Mouse (Mus musculus): ENCODE measurements at regions not wholly inside any gene's neighbourhood (a gene's known extent, or its start where the extent isn't known, plus 50 kb on each side); places are given as distances from the start of the nearest gene placed in this dataset.

GRCm38 (mm10) chr9:30633741-30634470 lies 207.0 kb downstream of the Snx19 start:
- 43% methylated on average over 10 of the region's 10 CpGs for WGBS
- H3K4me3 ChIP-seq (replicated peaks): no peak overlapping the region
- H3K27ac ChIP-seq: 0 out of 2 replicates have a peak overlapping the region, but pooled peaks have one; percentile 19
- H3K4me1 ChIP-seq (replicated peaks): peaks cover 22% of the 10 kb centered on the region
- no peak overlapping the region for H3K9ac ChIP-seq (replicated peaks)
- H3K4me2 ChIP-seq (replicated peaks): no peak overlapping the region
- ATAC-seq: no peak
- H3K9me3 ChIP-seq: no peaks in the 10 kb centered on the region
- no peaks in the 10 kb centered on the region for H3K27me3 ChIP-seq
- H3K36me3 ChIP-seq: no peaks in the 10 kb centered on the region

GRCm38 (mm10) chr9:30632164-30633146 lies 205.5 kb downstream of the Snx19 start:
- peak; percentile 75 for ATAC-seq

GRCm38 (mm10) chr9:30625635-30626034 lies 198.7 kb downstream of the Snx19 start:
- H3K4me1 ChIP-seq (replicated peaks): no peaks in the 10 kb centered on the region
- no peaks in the 10 kb centered on the region for H3K27me3 ChIP-seq
- H3K4me3 ChIP-seq (replicated peaks): no peak overlapping the region
- WGBS: 96% methylated on average over 8 of the region's 8 CpGs
- H3K27ac ChIP-seq: no peak overlapping the region
- no peak overlapping the region for H3K4me2 ChIP-seq (replicated peaks)
- no peaks in the 10 kb centered on the region for H3K9me3 ChIP-seq
- no peak overlapping the region for H3K9ac ChIP-seq (replicated peaks)
- no peaks in the 10 kb centered on the region for H3K36me3 ChIP-seq
- no peak for ATAC-seq

More at GRCm38 (mm10) chr9:30632164-30633146, 205.5 kb downstream of the Snx19 start:
- Histone ChIP-seq H3K27ac (no peak overlapping the region), H3K9me3 (no peaks in the 10 kb centered on the region), H3K4me2 (replicated peaks) (no peak overlapping the region), H3K27me3 (no peaks in the 10 kb centered on the region), H3K4me1 (replicated peaks) (peaks cover 22% of the 10 kb centered on the region), H3K36me3 (no peaks in the 10 kb centered on the region), H3K9ac (replicated peaks) (no peak overlapping the region), H3K4me3 (replicated peaks) (no peak overlapping the region)
- 26% methylated on average over 6 of the region's 6 CpGs for WGBS

- H3K27ac ChIP-seq: no peak overlapping the region
- no peak overlapping the region for H3K4me3 ChIP-seq (replicated peaks)
- no peaks in the 10 kb centered on the region for H3K27me3 ChIP-seq
- no peaks in the 10 kb centered on the region for H3K4me1 ChIP-seq (replicated peaks)
- H3K9me3 ChIP-seq: no peaks in the 10 kb centered on the region
- no peak for ATAC-seq
- WGBS: 88% methylated on average over 3 of the region's 3 CpGs
- H3K36me3 ChIP-seq: no peaks in the 10 kb centered on the region
- no peak overlapping the region for H3K4me2 ChIP-seq (replicated peaks)
- H3K9ac ChIP-seq (replicated peaks): no peak overlapping the region
These were observed 198.2 kb downstream of the Snx19 start for GRCm38 (mm10) chr9:30625090-30625489.

DNA sequence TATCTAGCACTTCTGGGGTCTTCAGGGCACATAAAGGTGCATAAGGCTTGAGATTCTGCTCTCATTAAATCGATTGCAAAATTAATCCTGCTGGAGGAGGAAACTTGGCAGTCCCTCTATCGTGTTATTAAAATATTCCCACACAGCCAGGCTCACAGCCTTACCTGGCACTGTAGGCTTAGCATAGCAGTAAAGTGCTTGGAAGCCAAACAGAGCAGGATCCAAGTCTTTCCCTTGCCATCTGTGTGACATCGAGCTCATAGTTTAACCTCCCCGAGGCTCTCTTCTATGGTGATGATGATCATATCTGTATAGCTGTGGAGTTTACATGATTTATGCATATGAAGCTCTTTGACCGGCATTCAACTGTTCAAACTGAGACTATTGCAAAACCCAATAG lies 197.6 kb downstream of the Snx19 start:
- Histone ChIP-seq H3K27me3 (no peaks in the 10 kb centered on the region), H3K36me3 (no peaks in the 10 kb centered on the region), H3K4me3 (replicated peaks) (no peak overlapping the region), H3K4me2 (replicated peaks) (no peak overlapping the region), H3K4me1 (replicated peaks) (no peaks in the 10 kb centered on the region), H3K9ac (replicated peaks) (no peak overlapping the region), H3K9me3 (no peaks in the 10 kb centered on the region), H3K27ac (no peak overlapping the region)
- 90% methylated on average over 5 of the region's 5 CpGs for WGBS
- no peak for ATAC-seq

- no peak overlapping the region for H3K27ac ChIP-seq
- no peaks in the 10 kb centered on the region for H3K27me3 ChIP-seq
- no peaks in the 10 kb centered on the region for H3K4me1 ChIP-seq (replicated peaks)
- no peak for ATAC-seq
- no peak overlapping the region for H3K4me3 ChIP-seq (replicated peaks)
- no peaks in the 10 kb centered on the region for H3K36me3 ChIP-seq
- H3K9ac ChIP-seq (replicated peaks): no peak overlapping the region
- no peaks in the 10 kb centered on the region for H3K9me3 ChIP-seq
- no peak overlapping the region for H3K4me2 ChIP-seq (replicated peaks)
- WGBS: 85% methylated on average over 2 of the region's 2 CpGs
These were observed 192.4 kb downstream of the Snx19 start for GRCm38 (mm10) chr9:30619325-30619724.

- H3K4me3 ChIP-seq (replicated peaks): no peak overlapping the region
- H3K4me2 ChIP-seq (replicated peaks): no peak overlapping the region
- no peak for ATAC-seq
- no peaks in the 10 kb centered on the region for H3K36me3 ChIP-seq
- 76% methylated on average over 2 of the region's 2 CpGs for WGBS
- peaks cover 5% of the 10 kb centered on the region; the same call in 1 of the 2 replicates for H3K4me1 ChIP-seq (replicated peaks)
- no peak overlapping the region for H3K9ac ChIP-seq (replicated peaks)
- H3K27me3 ChIP-seq: no peaks in the 10 kb centered on the region
- H3K9me3 ChIP-seq: no peaks in the 10 kb centered on the region
- H3K27ac ChIP-seq: no peak overlapping the region
These were observed 191.3 kb downstream of the Snx19 start for GRCm38 (mm10) chr9:30618181-30618580.

GRCm38 (mm10) chr9:30613715-30614114 lies 186.8 kb downstream of the Snx19 start:
- peak; percentile 70 for ATAC-seq
- no peaks in the 10 kb centered on the region for H3K27me3 ChIP-seq
- no peak overlapping the region for H3K4me3 ChIP-seq (replicated peaks)
- H3K4me1 ChIP-seq (replicated peaks): peaks cover 5% of the 10 kb centered on the region; the same call in 1 of the 2 replicates
- no peak overlapping the region for H3K9ac ChIP-seq (replicated peaks)
- 68% methylated on average over 6 of the region's 6 CpGs for WGBS
- no peaks in the 10 kb centered on the region for H3K9me3 ChIP-seq
- no peaks in the 10 kb centered on the region for H3K36me3 ChIP-seq
- H3K4me2 ChIP-seq (replicated peaks): no peak overlapping the region
- no peak overlapping the region for H3K27ac ChIP-seq

DNA sequence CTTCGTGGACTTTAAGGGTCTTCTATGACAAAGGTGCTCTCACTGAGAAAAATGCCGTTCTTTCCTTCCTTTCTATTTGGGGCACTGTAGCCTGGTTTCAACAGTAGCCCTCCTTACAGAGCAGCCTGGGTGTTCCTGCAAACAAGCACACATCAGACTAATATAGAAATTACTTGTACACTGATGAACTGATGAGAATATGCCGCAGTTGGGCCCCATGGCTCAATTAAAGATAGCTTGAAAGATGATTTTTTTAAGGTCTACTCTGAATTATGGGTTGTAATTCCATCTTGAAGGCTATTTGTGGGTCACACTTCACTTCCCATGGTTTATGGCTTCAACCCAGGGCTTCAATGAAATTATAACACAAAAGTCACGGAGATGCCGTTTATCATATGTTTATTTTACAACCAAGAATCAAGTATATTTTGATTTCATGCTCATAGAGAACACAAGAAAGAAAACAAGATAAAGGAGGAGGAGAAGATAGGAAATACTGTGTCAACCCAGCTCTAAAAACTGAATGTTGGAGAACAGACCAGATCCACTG lies 186.2 kb downstream of the Snx19 start:
- no peak overlapping the region for H3K4me2 ChIP-seq (replicated peaks)
- H3K36me3 ChIP-seq: no peaks in the 10 kb centered on the region
- H3K27me3 ChIP-seq: no peaks in the 10 kb centered on the region
- no peaks in the 10 kb centered on the region for H3K9me3 ChIP-seq
- no peak overlapping the region for H3K27ac ChIP-seq
- no peak overlapping the region for H3K9ac ChIP-seq (replicated peaks)
- peaks cover 5% of the 10 kb centered on the region; the same call in 1 of the 2 replicates for H3K4me1 ChIP-seq (replicated peaks)
- ATAC-seq: no peak
- 91% methylated on average over 5 of the region's 5 CpGs for WGBS
- H3K4me3 ChIP-seq (replicated peaks): no peak overlapping the region

GRCm38 (mm10) chr9:30610328-30610727 lies 183.4 kb downstream of the Snx19 start:
- H3K4me3 ChIP-seq (replicated peaks): no peak overlapping the region
- H3K9ac ChIP-seq (replicated peaks): no peak overlapping the region
- 87% methylated on average over 7 of the region's 7 CpGs for WGBS
- H3K27ac ChIP-seq: no peak overlapping the region
- H3K9me3 ChIP-seq: no peaks in the 10 kb centered on the region
- no peaks in the 10 kb centered on the region for H3K27me3 ChIP-seq
- no peak overlapping the region for H3K4me2 ChIP-seq (replicated peaks)
- H3K36me3 ChIP-seq: no peaks in the 10 kb centered on the region
- no peak for ATAC-seq
- peaks cover 5% of the 10 kb centered on the region; the same call in 1 of the 2 replicates for H3K4me1 ChIP-seq (replicated peaks)

GRCm38 (mm10) chr9:30599756-30600155 lies 172.8 kb downstream of the Snx19 start:
- Histone ChIP-seq H3K27ac (no peak overlapping the region), H3K9ac (replicated peaks) (no peak overlapping the region), H3K36me3 (no peaks in the 10 kb centered on the region), H3K4me3 (replicated peaks) (no peak overlapping the region), H3K4me1 (replicated peaks) (no peaks in the 10 kb centered on the region), H3K4me2 (replicated peaks) (no peak overlapping the region), H3K9me3 (no peaks in the 10 kb centered on the region), H3K27me3 (no peaks in the 10 kb centered on the region)
- ATAC-seq: no peak
- WGBS: 73% methylated on average over 7 of the region's 7 CpGs

DNA sequence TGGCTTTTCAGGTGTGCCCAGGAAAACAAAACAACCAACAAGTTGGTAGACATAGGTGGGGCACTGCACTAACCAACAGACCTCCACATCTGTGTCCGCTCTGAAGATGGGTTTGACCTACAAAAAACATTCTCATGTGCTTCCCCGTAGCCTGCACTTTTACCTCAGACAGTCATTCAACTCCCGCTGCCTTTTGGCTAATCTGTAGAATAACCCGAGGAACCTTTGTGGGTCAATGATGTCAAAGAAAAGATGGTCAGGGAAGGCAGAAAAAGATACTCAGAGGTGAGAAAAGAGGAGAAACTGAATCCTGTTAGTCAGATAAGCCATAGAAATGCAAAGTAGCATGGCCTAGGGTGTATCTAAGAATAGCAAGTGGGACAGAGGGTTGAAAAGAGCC lies 170.8 kb downstream of the Snx19 start:
- Histone ChIP-seq H3K36me3 (no peaks in the 10 kb centered on the region), H3K27me3 (no peaks in the 10 kb centered on the region), H3K4me1 (replicated peaks) (no peaks in the 10 kb centered on the region), H3K4me2 (replicated peaks) (no peak overlapping the region), H3K4me3 (replicated peaks) (no peak overlapping the region), H3K9me3 (no peaks in the 10 kb centered on the region), H3K9ac (replicated peaks) (no peak overlapping the region), H3K27ac (no peak overlapping the region)
- 35% methylated on average over 4 of the region's 4 CpGs for WGBS
- ATAC-seq: no peak

All from midbrain, embryonic 13.5 days (tissue).